Mouse (Mus musculus): ENCODE measurements around the gene Vmn2r121. TPM values are rescaled to one million over a fixed set of nuclear protein-coding genes. Genes with fewer than 3 reads are reported as not detected.

The Vmn2r121 gene
- polyA plus RNA-seq (2012; rRNA removed) = not detected in 2 replicates

GRCm38 (mm10) chrX:124135852-124136251, at the start of gene Vmn2r121:
Vmn2r121 (minus strand) TSS chrX:124135952.
- DNase-seq (ENCODE audit: low read depth) = no peak

Measured in gonadal fat pad, adult 2 months (tissue).